Mouse (Mus musculus): Measurements from ENCODE around the gene Ang.

Gene Ang

DNA sequence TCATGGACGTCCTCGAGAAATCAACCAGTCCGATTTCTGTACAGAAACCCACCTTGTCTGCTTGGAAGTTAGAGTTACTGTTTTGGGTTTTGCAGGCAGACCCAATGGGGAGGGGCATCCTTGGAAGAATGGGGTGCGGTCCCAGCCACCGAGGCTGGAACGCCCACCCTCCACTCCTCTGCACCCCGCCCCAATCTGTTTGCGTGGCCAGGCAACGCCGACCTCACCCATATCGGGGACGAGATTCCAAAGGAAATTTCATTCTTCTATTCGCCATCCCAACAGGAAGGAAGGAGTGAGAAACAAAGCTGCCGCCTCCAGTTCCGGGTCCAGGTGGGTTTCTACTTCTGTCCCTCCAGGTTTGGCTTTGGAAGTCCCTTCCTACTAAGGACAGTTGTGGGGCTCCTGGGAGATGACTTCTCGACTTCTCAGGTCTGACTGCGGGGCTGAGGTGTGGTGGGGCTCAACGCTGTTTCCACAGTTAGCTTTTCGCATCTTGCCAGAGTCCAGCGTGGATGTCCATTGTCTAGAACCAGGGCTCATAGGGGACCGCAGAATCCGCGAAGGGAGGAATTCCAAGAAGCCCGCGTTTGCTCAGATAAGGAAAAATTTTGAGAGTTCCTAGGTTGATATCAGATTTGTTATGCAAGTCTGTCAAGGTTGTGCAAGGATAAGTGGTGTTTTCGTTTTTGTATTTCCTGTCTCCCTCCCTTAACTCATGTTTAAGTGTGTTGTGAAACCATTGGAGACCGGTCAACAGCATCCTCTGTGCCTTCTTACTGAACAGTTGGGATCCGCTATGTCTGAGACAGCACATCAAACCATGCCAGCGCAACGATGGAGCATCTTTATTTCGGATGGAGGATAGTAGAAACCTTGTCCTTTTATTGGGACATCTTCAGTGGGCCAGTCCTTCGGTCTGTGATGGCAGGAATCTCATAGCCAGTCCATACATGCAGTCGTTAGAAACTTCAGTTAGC, at the start of gene Ang, which contains the start of gene Rnase4:
Ang (plus strand) TSS at position 230 of the 980 bp plus-strand sequence.
Rnase4 (plus strand) TSS at position 157 of the 980 bp plus-strand sequence.
- peak; percentile 22 to 42 for DNase-seq

DNA sequence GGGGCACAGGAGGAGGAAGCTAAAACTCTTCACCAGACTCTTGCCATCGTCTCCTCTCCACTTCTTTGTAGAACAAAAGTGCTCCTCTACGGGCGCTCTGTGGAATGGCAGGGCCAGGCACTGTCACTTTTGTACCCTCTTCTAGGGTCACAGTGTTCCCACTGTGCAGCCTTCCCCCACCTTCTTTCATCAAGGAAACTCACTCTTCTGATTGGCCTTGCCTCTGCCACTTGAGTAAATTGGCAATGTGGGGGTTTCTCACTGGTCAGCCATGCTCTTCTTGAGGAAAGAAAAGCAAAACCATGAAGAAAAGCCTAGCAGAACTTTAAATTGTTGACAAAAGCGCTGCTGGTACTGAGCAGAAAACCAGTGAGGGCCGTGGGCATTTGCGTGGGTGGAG, 49.2 kb upstream of the Ang start, which contains the start of gene Rnase9:
Rnase9 (minus strand) TSS at position 101 of the 400 bp plus-strand sequence.
- no peak for DNase-seq

DNA sequence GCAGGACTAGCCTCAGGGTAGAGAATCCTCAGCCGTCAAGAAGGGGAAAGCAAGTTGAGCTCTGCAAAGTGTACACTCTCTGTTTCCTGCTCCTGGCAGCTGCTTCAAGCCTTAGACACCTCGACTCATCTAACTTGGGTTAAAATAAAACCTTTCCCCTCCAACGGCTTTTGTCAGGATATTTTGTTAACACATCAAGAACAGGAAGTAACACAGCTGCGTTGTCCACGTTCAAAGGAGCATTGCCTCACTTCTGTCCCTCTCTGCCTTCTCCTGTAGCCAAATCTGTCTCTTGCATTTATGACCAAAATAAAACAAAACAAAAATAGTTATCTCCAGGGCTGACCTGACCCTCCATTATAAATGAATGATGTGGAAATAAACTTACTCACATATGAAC, 43.1 kb upstream of the Ang start:
- no peak for DNase-seq

DNA sequence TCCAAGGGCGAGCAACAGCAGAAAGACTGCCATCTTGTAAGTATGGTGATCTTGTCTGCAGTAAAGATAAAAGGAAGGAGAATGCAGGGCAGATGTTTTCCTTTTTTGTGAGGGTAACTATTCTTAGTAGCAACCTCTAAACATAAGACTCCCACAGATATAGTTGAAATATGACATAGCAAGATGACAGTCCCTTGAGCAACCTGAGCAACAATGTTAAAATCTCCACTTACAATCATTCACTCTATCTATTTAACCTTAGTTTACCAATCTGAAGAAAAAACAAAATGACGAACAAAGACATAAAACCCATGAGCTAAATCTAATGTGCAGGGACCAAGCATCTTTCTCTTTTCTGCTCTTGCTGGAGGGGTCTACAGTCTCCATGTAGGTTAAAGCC, 40.9 kb upstream of the Ang start, which contains the start of gene Rnase11:
Rnase11 (minus strand) TSS at position 101 of the 400 bp plus-strand sequence.
- DNase-seq = no peak

DNA sequence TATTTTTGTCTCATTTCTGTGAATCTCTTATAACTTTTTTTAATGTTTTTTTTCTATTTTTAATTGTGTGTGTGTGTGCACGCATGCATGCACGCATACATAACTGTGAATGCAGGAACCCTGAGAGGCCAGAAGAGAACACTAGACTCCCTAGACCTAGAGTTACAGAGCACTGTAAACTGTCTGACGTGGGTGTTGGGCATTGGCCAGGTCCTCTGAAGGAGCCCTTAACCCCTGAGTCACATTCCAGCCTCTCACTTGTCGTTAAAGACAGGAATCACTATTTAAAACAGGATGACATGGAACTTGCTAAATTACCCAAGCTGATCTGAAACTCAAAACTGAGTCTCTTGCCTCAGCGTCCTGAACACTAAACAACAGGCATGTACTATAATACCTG, 39.0 kb upstream of the Ang start:
- no peak for DNase-seq

DNA sequence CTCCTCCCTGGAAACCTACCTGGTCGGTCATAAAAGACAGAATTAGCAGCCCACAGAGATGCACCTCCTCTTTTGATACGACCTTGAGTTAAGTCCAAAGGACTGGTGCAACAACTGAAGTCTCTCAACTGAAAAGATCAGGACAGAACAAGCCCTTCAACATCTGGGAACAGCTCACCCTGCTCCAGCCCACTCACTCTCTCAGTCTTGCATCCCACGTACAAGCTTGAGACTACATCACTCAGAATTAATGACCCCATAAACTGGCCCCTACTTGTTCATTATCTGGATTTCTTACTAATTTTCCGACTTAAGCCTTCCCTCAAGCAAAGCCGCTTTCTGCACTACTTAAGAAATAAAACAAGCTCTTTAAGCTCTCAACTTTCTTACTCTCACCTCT, 37.8 kb upstream of the Ang start:
- no peak for DNase-seq

DNA sequence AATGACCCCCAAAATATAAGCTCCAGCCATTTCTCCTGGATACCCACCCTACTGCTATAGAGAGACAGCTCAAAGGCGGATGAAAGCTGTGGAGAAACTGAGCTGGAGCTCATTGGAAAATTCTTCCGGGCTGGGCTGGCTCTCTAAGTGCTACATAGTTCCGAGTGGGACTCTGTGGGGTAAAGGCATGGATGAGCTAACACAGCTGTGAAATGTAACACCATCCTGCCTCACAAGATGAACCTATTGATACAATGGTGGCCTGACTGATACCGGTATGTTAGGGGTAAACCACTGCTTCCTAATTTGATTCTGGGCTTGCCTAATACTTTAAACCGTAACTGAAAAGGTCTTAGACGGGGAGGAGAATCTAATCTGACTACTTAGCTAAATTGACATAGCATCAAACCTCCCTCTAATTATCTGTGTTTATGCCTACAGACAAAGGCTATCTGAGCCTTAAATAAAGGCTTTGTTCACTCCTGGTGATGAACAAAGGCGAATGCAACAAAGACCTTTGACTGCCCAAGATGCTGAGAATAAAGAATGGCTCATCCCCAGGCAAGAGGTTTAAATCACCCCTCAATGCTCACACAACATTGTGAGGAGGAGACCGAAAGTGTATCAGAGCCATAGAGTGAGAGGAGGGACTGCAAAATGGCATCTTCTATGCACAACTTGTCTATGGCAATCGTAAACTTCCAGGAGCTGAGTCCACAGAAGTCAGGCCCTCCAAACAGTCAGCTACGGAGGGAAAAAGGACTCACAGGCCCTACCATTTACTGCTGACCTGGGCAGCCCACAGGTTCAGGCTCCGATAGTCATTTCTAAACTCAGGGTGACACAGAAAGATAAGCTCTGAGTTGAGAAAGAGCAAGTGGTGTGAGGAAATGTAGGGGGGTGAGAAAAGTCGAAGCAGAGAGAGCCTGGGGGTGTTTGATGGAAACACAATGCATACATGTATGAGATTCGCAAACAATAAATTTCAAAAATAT, 36.4 kb upstream of the Ang start:
- DNase-seq = no peak

DNA sequence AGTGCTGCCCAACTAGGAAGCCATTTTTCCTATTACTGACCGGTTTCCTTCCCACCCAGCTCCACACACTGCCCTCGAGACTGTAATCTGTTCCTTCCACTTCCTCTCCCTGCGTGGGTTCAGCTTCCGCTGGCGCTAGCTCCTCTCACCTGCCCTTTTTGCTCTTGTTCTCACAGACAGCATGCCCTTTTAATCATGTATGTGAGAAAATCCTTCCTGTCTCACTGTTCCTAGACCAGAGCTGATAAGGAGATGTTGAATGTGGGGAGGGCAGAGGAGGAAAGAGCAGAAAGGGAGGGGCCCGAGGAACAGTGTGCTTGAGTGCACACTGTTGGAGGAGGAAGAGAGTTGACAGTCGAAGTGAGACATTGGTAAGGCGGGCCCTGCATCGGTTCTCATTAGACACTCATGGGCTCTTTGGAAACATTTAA, 33.5 kb upstream of the Ang start, which contains the start of gene Rnase12:
Rnase12 (minus strand) TSS at position 261 of the 431 bp plus-strand sequence.
- DNase-seq = no peak

DNA sequence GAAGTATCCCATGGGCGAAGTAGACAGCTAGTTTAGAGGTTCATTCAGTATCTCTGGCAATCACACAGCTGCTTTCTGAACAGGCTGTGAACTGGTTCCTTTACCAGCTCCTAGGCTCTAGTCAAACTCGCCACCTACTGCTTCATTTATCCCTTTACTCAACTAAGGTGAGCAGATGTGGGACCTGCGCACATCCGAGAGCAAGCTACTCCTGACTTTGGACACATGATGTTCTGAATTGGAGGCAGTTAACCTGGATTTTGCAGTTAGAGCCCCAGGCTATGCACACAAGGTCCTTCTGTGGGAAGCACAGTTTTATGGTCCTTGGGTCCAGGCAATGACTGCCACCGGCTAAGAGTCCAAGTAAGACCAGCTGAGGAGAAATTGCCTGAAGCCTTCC, 30.2 kb upstream of the Ang start:
- DNase-seq = no peak

DNA sequence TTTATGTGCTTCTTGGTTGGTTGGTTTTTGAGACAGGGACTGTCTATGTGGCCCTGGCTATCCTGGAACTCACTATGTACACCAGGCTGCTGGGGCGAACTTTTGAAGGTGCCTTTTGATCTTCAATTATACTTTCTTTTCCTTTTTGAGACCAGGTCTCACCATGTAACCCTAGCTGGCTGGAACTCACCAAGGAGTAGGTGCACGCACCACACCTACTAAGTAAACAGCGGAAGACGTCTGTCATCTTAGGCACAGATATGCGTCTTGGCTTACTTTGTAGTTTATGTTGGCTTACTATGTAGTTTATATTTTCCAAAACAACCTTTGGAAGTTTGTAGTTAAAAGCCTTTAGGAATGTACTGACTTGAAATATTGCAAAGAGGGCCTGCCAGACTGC, 22.0 kb upstream of the Ang start:
- DNase-seq = no peak

DNA sequence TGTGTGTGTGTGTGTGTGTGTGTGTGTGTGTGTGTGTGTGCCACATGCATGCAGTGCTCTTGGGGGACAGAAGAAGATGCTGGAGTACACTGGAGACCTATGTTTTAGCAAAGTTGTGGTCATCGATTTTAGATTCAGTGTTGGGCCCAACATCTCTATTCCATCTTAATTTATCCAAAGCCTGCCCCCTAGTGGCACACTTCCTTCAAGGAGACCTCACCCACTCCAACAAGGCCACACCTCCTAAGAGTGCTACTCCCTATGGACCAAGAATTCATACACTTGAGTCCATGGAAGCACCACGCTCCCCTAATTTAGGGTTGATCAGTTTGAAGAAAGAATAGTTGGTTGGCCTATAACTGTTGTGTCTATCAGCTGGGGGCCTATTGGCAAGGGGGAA, 21.3 kb upstream of the Ang start:
- DNase-seq = peak; percentile 34 to 43

DNA sequence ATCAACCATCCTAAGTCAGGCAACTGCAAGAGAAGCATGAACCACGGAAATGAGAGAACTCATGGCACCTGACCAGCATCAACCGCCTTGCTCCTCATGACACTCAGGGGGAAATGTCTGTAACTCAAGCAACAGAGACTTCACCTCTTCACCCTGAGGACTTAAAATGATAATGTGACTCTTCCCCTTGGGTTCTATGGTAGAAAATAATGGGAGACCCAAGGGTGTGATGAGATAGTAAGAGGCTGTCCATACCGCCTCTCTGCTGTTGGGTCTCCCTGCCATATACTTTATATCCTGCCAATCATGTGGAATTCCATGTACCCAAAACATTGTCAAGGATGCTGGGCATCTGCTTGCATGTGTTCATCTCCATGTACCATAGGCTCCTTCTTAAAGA, 16.6 kb upstream of the Ang start, which contains the start of gene Olfr750:
Olfr750 (minus strand) TSS at position 101 of the 400 bp plus-strand sequence.
- DNase-seq = no peak

DNA sequence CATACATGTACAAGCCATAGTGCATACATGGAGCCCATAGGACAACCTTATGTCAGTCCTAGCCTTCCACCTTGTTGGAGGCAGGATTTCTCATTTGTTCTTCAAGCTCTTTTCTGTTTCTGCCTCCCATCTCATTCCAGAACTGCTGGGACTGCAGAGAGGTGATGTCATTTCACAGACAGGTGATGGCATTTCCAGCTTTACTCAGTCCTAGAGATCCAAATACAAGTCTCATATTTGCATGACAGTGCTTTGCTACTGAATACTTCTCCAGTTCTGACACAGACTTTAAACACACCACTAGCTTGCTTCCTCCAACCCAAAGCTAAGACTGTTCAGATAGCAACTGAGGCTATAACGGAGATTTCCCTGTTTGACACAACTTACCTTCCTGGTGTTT, 11.8 kb upstream of the Ang start:
- DNase-seq = no peak

DNA sequence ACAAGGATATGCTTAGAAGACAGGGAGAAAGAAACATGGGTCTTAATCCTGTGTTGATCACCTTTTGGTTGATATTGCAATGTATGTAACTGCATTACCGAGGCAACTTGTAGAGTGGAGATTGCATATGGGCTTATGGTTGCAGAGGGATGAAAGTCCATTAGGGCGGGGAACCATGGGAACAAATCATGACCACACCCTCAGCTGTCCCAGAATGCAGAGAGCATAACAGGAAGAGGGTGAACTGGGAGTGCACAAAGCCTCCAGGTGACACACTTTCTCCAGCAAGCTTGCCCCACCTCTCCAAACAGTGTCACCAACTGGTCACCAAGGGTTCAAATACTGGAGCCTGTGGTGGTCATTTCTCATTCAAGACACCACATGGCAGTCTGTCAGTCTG, 9.9 kb upstream of the Ang start:
- DNase-seq = no peak

DNA sequence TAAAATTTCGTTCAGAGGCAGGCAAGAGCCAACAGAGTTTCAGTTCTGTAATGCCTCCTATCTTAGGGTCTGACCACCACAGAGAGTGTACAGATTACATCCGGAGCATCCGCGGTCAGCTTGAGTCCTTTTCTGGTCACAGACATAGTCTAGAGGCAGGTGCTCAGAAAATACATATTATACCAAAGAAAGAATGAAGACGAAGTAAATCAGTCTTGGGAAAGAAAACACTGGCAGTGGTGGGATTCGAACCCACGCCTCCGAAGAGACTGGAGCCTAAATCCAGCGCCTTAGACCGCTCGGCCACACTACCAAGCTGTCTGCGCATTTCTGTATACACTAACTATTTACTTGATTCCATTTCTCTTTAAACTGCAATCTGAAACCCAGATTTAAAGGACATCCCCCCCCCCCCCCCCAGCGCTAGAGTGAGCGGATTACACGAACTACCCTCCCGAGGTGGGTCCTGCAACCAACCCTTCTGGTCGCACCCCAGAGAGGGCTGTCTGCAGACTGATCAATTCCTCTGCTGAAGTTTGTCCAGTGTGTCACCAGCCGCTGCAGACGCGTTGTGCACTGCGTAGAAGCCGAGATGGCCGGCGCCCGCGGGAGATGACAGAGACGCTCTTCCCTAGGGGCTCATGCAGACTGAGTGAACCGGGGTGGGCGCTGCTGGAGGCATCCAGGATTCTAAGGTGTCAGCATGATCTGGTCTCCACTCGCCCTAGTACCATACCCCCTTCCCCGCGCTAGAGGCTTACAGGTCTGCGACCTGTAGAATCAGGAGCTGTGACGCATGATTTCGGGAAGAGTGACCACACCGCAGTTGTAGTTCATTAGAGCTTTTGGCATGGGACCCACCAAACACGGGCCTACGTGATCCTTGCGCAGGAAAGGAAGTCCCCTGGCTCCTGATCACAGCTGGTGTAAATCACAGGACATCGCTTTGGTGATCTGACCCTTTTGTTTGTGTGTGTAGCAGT, 8.1 kb upstream of the Ang start:
- DNase-seq = peak; percentile 69 to 77

DNA sequence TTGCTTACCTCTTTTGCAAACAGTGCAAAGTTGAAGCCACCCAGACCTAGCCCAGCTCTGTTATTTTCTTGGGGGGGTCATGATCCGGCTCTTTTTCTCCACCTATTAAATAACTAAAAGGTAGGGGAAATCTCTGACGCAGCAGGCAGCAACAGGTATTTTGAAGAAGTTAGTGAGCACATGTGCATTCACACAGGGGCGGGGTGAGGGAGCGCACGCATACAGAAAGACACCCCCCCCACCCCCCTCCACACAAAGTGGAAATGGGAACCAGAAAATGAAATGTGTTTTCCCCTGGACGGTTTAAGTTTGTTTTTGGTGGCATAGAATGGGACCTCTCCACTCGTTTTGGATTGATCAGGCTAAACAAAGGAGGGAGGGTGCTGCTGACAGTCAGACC, 7.1 kb upstream of the Ang start:
- DNase-seq = no peak

DNA sequence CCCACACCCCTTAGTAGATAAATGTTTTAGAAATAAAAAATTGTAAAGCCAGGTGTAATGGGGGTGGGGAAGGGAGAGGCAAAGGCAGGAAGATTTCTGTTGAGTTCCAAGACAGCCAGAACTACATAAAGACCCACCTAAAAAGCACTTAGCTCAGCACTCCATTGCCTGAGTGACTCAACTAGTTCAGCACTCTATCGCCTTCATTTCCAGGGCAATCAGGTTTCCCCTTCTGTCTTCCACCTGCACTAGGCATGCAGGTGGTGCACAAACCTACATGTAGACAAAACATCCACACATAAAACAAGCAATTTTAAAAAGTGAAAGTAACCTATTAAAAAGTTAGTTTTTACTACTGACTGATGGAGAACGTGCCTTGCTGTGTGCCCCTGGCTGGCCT, 5.9 kb upstream of the Ang start:
- no peak for DNase-seq

DNA sequence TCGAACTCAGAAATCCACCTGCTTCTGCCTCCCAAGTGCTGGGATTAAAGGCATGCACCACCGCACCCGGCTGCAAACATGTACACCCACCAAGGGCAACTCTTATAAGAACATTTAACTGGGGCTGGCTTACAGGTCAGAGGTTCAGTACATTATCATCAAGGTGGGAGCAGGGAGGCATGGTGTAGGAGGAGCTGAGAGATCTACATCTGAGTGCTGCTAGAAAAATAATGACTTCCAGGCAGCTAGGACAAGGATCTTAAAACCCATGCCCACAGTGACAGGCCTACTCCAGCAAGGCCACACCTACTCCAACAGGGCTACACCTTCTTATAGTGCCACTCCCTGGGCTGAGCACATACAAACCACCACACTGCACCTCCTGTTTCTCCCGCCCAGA, 5.0 kb upstream of the Ang start:
- DNase-seq = no peak

DNA sequence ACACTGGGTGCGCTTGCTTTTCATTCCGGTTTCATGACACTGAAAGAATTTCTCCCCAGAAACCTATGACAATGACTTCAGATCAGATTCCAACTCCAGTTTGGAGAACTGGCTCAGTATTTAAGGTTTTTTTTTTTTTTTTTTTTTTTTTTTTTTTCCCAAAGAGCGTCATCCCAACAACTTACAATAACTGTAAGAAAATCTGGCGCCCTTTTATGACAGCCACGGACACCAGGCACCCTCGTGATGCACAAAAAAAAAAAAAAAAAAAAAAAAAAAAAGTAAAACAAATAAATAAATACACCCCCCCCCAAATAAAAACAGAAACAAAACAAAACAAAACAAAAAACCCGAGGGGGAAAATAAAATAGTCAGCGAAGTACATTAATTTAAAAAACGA, 3.2 kb upstream of the Ang start:
- DNase-seq = no peak

DNA sequence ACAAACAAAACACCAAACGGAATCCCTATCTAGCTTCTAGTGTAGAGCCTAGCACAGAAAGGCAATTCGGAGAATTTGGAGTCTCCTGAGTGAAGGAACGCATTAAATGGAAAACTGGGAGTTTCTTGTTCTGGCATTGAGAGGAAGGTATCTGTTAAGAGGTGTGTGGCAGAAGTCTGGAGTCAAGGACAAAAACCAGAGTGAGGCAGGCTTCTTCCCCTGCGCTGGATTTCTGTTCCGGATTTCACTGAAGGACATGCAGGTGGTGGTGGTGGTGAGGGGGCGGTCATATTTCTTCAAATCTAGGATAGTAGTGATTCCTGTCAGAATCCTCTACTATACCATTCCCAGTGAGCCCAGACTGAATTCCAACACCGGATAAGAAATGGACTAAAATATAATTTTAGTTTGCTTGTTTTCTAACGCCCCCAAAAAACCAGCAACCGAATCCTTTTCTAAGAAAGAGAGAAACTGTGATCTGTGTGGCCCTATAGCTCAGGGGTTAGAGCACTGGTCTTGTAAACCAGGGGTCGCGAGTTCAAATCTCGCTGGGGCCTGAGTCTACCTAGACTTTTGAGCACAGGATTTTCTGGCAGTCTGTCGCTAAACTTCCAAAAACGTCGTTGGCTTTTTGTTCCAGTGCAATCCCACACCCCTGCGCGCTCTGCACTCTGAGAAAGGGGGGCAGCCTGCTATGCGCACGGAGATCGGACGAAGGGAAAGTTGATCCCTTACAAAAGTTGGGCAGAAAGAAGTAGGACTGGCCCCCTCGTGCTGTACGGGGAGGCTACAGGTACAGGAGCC, 2.6 kb upstream of the Ang start:
- DNase-seq = peak; percentile 81

Data from thymus, postnatal 36 days (tissue).